22 mouse cellular contexts compared by ENCODE assay signal in genomic region chr11:35566686-35567085, GRCm38 (mm10).
"Had no signal": no experiment of that assay in that cellular context is flagged by ENCODE, and none has a peak within 500 bp of the region (broad histone marks: within the 10 kb centered on the region; RNA-seq: fewer than 3 reads in every experiment).

No protein-coding gene starts in this region.

- H3K4me3 ChIP-seq: liver, embryonic 13.5 days; liver, embryonic 15.5 days; lung, embryonic 15.5 days; megakaryocyte, embryonic 14.5 days; myocyte; neural tube, embryonic 13.5 days; neural tube, embryonic 15.5 days had no signal

- H3K27me3 ChIP-seq: liver, embryonic 13.5 days; liver, embryonic 15.5 days; megakaryocyte, embryonic 14.5 days had no signal

- H3K9me3 ChIP-seq: liver, embryonic 13.5 days; liver, embryonic 15.5 days; lung, embryonic 15.5 days; megakaryocyte, embryonic 14.5 days; neural tube, embryonic 13.5 days; neural tube, embryonic 15.5 days had no signal

- DNase-seq: liver, embryonic 13.5 days; liver, postnatal 0 days; lung, adult 2 months; lung, postnatal 14 days; lung, postnatal 36 days; retina, postnatal 1 day; right cerebral cortex, adult 18-20 months; right cerebral cortex, postnatal 25 days; right cerebral cortex, postnatal 4 days; spleen, adult 18-20 months; thymus, adult 18-20 months; thymus, postnatal 14 days; thymus, postnatal 36 days had no signal

- H3K4me2 ChIP-seq: liver, embryonic 11.5 days; liver, embryonic 13.5 days; liver, embryonic 15.5 days; lung, embryonic 15.5 days; neural tube, embryonic 13.5 days; neural tube, embryonic 15.5 days had no signal

- H3K9ac ChIP-seq: liver, embryonic 13.5 days; liver, embryonic 15.5 days; liver, postnatal 0 days; lung, embryonic 15.5 days; neural tube, embryonic 13.5 days; neural tube, embryonic 15.5 days had no signal

- ATAC-seq: liver, postnatal 0 days; lung, postnatal 0 days had no signal

- H3K4me1 ChIP-seq: liver, embryonic 13.5 days; liver, embryonic 15.5 days; megakaryocyte, embryonic 14.5 days had no signal

- H3K36me3 ChIP-seq: liver, embryonic 13.5 days; liver, embryonic 15.5 days; lung, embryonic 15.5 days; neural tube, embryonic 13.5 days; neural tube, embryonic 15.5 days had no signal

- H3K27ac ChIP-seq: liver, embryonic 13.5 days; liver, embryonic 15.5 days; lung, embryonic 15.5 days; macrophage; neural tube, embryonic 13.5 days; neural tube, embryonic 15.5 days had no signal
